Mouse (Mus musculus): ENCODE measurements around the gene St8sia1.
A peak's percentile ranks its signal among the peaks of the same experiment; 100 is the strongest.

GRCm38 (mm10) chr6:142779045-142779811, 185.0 kb downstream of the St8sia1 start:
- TF ChIP-seq TAL1 (IDR thresholded peaks at IDR 0.05; ENCODE audit: low read length) (no peak), CTCF (IDR thresholded peaks at IDR 0.05 in 2 of 3, conservative IDR thresholded peaks at IDR 0.05 in 1 of 3; ENCODE audit: control insufficient read depth in 1 of 3, insufficient read depth in 1 of 3, low read depth in 2 of 3, low read length in 3 of 3, poor library complexity in 1 of 3, severe bottlenecking in 1 of 3) (peak; percentile 27 to 82 (median 58)), EP300 (IDR thresholded peaks at IDR 0.05; ENCODE audit: low read depth in 1 of 2, low read length in 2 of 2) (no peak), POLR2A (IDR thresholded peaks at IDR 0.05; ENCODE audit: control insufficient read depth in 1 of 2, insufficient read depth in 1 of 2, low read depth in 1 of 2, low read length in 2 of 2, poor library complexity in 1 of 2) (no peak), USF2 (IDR thresholded peaks at IDR 0.05; ENCODE audit: borderline replicate concordance in 1 of 2, insufficient read depth in 1 of 2, low read depth in 1 of 2, low read length in 2 of 2) (no peak)
